ENCODE assay signal across 1 mouse cellular context in genomic region chr9:44109360-44110095, GRCm38 (mm10).
TF ChIP-seq lines count a peak whose summit lies in the region.

No protein-coding gene starts in this region.

TF ChIP-seq in ES-E14, 5 proteins besides CTCF, POLR2A, EP300 and RAD21:
- TF ChIP-seq ZC3H11A (IDR thresholded peaks at IDR 0.05; ENCODE audit: borderline replicate concordance, low read depth, low read length) = peak; percentile 22; the same call in 1 of the 2 replicates
- no peak for TF ChIP-seq MAFK (IDR thresholded peaks at IDR 0.05; ENCODE audit: insufficient read depth, low read depth, low read length)
